Mouse (Mus musculus) liver, adult 2 months (tissue): ENCODE measurements around the gene Gm5447. TPM values are rescaled to one million over a fixed set of nuclear protein-coding genes. Genes with fewer than 3 reads are reported as not detected.

ENCODE experiments used
- DNase-seq: peaks from one replicate; pipeline ENCODE4 v3.0.0-alpha.2; 2011; ENCODE audit warnings: low read depth, low spot score; ENCODE audit errors: extremely low read depth
- H3K27ac ChIP-seq: fragments of 200-500 bp; replicated peaks from 2 replicates; pipeline ENCODE4 v1.5.1; 2012; ENCODE audit warnings: low read depth, mild to moderate bottlenecking, control low read depth, inconsistent platforms, low read length; ENCODE audit not compliant: insufficient read depth
- H3K27me3 ChIP-seq: fragments of 200-500 bp; 2 replicates; pipeline ENCODE4 v1.6.1; 2012; ENCODE audit warnings: mild to moderate bottlenecking, moderate library complexity, low read length, inconsistent platforms; ENCODE audit not compliant: control insufficient read depth, insufficient read depth
- H3K36me3 ChIP-seq: fragments of 200-500 bp; 2 replicates; pipeline ENCODE4 v1.6.1; 2012; ENCODE audit warnings: low read length, inconsistent platforms; ENCODE audit not compliant: control insufficient read depth, insufficient read depth
- H3K4me1 ChIP-seq: fragments of 200-500 bp; 2 replicates; pipeline ENCODE4 v1.6.1; 2011; ENCODE audit warnings: low read length; ENCODE audit not compliant: control insufficient read depth, insufficient read depth
- H3K4me3 ChIP-seq: fragments of 200-500 bp; 2 replicates; pipeline ENCODE4 v1.5.1; 2011; ENCODE audit warnings: low read depth, mild to moderate bottlenecking, control low read depth, low read length, moderate library complexity; ENCODE audit not compliant: insufficient read depth
- H3K79me2 ChIP-seq: fragments of 200-500 bp; 2 replicates; pipeline ENCODE4 v1.6.1; 2012; ENCODE audit warnings: inconsistent platforms, mild to moderate bottlenecking, low read length, moderate library complexity; ENCODE audit not compliant: control insufficient read depth, insufficient read depth
- H3K9ac ChIP-seq: fragments of 200-500 bp; 2 replicates; pipeline ENCODE4 v1.6.1; 2012; ENCODE audit warnings: low read depth, mild to moderate bottlenecking, control low read depth, inconsistent platforms, low read length
- CTCF ChIP-seq: fragments of 200-500 bp; IDR thresholded peaks from 2 replicates; pipeline ENCODE4 v1.5.1; 2011; ENCODE audit warnings: low read depth, low read length, control low read depth
- POLR2A ChIP-seq: fragments of 200-500 bp; IDR thresholded peaks from 2 replicates; pipeline ENCODE4 v1.6.1; 2011; ENCODE audit warnings: low read length, control low read depth; ENCODE audit not compliant: insufficient read depth; ENCODE audit errors: extremely low read depth
- WGBS: fragments of 180-500 bp; shearing (Covaris S2); methylation state at CpG from one replicate; pipeline ENCODE4 v1.1.7; 2018; 5-methylcytosine and 5-hydroxymethylcytosine counted together
- polyA plus RNA-seq: library from polyadenylated mRNA; depleted of rRNA; stranded (reverse); fragments of >200 nt; gene quantifications from 2 replicates; pipeline ENCODE4 v1.2.3, GENCODE M21; 2012
- total RNA-seq: library from RNA; depleted of rRNA; stranded (reverse); fragments of >200 nt; gene quantifications from 2 replicates; pipeline ENCODE4 v1.2.3, GENCODE M21; 2014

Gm5447 gene
- total and polyA plus RNA-seq, 2 experiments: 0.09 TPM; not detected in 1

DNA sequence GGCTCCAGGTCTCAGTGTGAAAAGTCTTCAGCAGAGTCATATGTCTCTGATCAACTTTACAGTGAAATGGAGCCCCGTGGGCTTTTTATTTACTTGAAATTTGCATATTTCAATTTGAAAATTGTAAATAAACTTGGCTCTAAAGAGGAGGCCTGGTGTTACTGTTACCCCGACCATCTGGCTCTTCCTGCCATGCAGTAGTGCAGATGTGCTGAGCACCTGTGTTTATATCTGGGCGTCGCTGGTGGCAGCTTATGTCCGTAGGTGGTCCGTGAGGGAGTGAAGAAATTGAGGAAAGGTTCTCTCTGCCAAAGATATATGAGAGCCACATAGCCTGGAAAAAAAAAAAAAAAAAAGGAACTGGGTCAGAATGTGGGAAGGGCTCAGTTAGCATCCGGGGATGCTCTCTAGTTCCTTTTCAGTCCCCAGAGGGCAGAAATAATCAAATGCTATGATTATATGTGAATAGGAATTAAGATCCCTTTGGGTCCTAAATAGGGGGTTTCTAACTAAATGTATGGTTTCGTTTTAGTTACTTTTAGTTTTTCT, 2.6 kb downstream of the Gm5447 start:
- Histone ChIP-seq H3K9ac (no peak overlapping the region), H3K27me3 (no peaks in the 10 kb centered on the region), H3K4me1 (peaks cover 8% of the 10 kb centered on the region), H3K79me2 (no peaks in the 10 kb centered on the region), H3K27ac (no peak overlapping the region), H3K36me3 (no peaks in the 10 kb centered on the region), H3K4me3 (no peak overlapping the region)
- DNase-seq: no peak
- 63% methylated on average over 8 of the region's 8 CpGs for WGBS
- no peak for TF ChIP-seq POLR2A
- TF ChIP-seq CTCF: no peak

DNA sequence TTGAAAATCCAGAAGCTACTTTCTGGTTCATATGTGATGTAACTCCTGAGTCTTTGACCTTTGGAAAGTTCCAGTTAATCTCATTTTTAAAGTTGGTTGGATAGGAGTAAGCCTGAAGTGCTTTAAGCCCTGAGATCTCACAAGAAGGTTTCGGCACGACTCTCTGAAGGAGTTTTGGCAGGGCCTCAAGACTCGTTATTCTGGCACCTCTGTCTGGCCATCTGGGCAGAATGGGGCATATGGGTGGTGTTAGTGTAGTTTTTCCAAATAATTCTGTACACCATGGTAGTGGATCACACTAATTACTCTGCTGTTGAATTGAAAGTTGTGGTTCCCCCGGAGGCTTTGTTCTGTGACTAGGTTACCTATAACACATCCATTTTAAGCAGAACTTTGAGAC, 4.2 kb downstream of the Gm5447 start:
- Histone ChIP-seq H3K79me2 (no peaks in the 10 kb centered on the region), H3K4me1 (peaks cover 4% of the 10 kb centered on the region), H3K9ac (no peak overlapping the region), H3K27ac (no peak overlapping the region), H3K27me3 (no peaks in the 10 kb centered on the region), H3K36me3 (no peaks in the 10 kb centered on the region), H3K4me3 (no peak overlapping the region)
- DNase-seq: no peak
- 84% methylated on average over 4 of the region's 4 CpGs for WGBS
- no peak for TF ChIP-seq CTCF
- TF ChIP-seq POLR2A: no peak

DNA sequence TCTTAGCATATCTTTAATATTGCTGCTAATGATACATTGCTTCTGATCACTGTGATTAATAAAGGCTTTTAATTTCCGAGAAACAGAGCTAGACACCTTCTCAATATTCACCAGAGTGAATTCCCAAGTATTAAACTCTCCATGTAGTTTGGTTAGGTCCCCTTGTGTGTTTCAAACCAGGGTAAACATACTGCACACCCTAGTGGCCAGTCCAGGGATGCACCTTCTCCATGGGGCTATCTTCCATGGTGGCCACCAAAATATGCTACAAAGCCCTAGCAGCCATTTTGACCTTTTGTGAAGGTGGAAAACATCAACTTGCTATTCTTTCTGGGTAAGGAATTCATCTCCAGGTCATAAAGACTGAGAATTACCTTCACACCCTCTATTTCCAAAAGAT, 7.7 kb downstream of the Gm5447 start:
- H3K27me3 ChIP-seq: no peaks in the 10 kb centered on the region
- H3K4me1 ChIP-seq: peaks cover 1% of the 10 kb centered on the region; the same call in 1 of the 2 replicates
- H3K27ac ChIP-seq: no peak overlapping the region
- peak; percentile 66; the same call in 1 of the 2 replicates for TF ChIP-seq CTCF
- TF ChIP-seq POLR2A: no peak
- no peak overlapping the region for H3K4me3 ChIP-seq
- 55% methylated on average over 1 of the region's 1 CpGs for WGBS
- no peak overlapping the region for H3K9ac ChIP-seq
- DNase-seq: peak; percentile 38
- H3K79me2 ChIP-seq: no peaks in the 10 kb centered on the region
- no peaks in the 10 kb centered on the region for H3K36me3 ChIP-seq

DNA sequence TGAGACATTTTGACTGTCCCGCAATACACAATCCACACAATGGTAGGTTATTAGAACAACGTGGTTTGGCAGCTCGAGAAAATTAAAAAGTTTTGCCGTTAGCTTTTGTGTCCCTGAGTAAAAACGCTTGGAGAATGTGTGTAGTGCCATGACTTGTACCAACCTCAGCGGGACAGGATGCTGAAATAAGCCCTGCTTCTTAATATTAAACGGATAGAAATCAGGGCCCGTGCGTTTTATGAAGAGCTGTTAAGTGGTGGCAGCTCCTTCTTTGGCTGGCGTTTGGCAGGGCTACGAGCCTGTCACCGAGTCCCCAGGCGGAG, 11.2 kb downstream of the Gm5447 start:
- TF ChIP-seq POLR2A (no peak), CTCF (no peak)
- H3K9ac ChIP-seq: peak overlapping the region; percentile 40; the same call in 1 of the 2 replicates
- H3K27me3 ChIP-seq: no peaks in the 10 kb centered on the region
- no peaks in the 10 kb centered on the region for H3K36me3 ChIP-seq
- peak overlapping the region; percentile 56 for H3K4me3 ChIP-seq
- 17% methylated on average over 13 of the region's 13 CpGs for WGBS
- peaks cover 2% of the 10 kb centered on the region; the same call in 1 of the 2 replicates for H3K4me1 ChIP-seq
- DNase-seq: no peak
- peak overlapping the region; percentile 64; the same call in 1 of the 2 replicates for H3K27ac ChIP-seq
- no peaks in the 10 kb centered on the region for H3K79me2 ChIP-seq

DNA sequence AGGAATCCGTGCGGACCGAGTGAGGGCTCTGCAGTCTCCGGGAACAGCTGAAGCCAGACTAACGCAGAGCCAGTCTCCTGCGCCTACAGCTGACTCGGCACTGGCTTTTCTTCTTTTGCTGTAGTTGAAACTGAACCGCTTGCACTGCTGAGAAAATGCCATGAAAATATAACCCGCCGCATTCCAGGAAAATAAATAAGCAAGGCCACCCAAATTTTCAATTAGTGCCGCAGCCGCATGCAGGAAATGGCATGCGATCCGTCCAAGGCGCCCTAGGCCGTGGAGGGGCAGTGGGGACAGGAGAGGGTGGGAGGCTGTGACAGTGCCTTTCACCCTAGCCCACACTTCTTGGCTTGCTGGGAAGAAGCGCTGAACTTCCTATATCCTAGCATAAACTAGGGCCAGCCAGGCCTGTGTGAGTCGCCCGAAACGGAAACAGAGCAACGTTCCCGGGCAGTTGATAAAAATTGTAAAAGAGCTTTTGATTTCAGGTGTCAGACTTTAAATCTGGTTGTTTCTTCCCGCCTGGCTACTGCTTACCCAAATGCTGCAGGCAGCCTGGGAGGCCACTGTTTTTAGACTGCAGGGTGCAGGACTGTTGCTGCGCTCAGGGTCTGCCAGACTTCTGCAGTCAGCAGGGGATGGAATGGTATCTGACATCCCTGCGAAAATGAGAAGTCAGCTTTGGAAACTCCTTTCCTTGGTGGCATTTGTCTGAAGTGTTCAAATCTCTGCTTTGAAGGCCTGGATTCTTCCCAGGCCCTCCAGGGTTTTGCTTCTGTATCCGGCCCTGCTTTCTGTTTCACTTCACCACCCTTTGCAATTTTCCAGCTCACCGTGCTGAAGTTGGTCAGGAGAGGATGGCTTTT, 11.8 kb downstream of the Gm5447 start:
- WGBS: 24% methylated on average over 27 of the region's 27 CpGs
- no peak for DNase-seq
- no peaks in the 10 kb centered on the region for H3K27me3 ChIP-seq
- no peaks in the 10 kb centered on the region for H3K36me3 ChIP-seq
- H3K79me2 ChIP-seq: no peaks in the 10 kb centered on the region
- peak overlapping the region; percentile 64 for H3K27ac ChIP-seq
- H3K9ac ChIP-seq: peak overlapping the region; percentile 53
- TF ChIP-seq POLR2A (no peak), CTCF (no peak)
- H3K4me3 ChIP-seq: peak overlapping the region; percentile 56
- peaks cover 2% of the 10 kb centered on the region; the same call in 1 of the 2 replicates for H3K4me1 ChIP-seq

DNA sequence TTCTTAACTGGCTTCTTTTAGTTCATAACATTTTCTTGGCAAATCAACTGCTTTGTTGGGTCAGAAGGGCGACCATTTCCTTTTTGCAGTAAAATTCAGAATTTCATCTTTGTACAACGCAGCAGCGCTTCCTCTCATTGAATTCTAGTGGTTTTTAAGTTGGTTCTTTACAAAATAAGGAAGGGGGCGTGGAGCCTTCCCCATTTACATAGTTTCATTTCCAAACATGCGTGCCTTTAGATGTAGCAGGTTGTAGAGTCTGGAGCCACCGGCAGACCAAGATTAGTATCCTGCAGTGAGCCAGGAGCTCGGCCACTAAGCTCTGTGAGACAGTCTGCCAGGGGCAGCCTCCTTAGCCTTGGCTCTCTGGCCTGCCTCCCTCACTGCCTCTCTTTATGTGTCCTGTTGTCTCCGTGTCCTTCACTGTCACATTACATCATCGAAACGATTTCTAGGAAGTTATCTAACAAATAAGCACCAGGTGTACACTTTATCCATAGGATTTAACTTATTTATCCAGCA, 13.0 kb downstream of the Gm5447 start:
- TF ChIP-seq CTCF (no peak), POLR2A (no peak)
- Histone ChIP-seq H3K79me2 (no peaks in the 10 kb centered on the region), H3K27me3 (no peaks in the 10 kb centered on the region), H3K9ac (no peak overlapping the region), H3K4me3 (no peak overlapping the region), H3K4me1 (peaks cover 2% of the 10 kb centered on the region; the same call in 1 of the 2 replicates), H3K36me3 (no peaks in the 10 kb centered on the region), H3K27ac (no peak overlapping the region)
- WGBS: 73% methylated on average over 10 of the region's 10 CpGs
- no peak for DNase-seq
